Mouse (Mus musculus): Measurements from ENCODE around the gene Rmnd5b.
A peak's percentile ranks its signal among the peaks of the same experiment; 100 is the strongest.
"Not testable (repeated sequence)": the region's sequence is repeated elsewhere in the genome, so short reads cannot be mapped to it uniquely, and the experiment has no call there.

The Rmnd5b gene

DNA sequence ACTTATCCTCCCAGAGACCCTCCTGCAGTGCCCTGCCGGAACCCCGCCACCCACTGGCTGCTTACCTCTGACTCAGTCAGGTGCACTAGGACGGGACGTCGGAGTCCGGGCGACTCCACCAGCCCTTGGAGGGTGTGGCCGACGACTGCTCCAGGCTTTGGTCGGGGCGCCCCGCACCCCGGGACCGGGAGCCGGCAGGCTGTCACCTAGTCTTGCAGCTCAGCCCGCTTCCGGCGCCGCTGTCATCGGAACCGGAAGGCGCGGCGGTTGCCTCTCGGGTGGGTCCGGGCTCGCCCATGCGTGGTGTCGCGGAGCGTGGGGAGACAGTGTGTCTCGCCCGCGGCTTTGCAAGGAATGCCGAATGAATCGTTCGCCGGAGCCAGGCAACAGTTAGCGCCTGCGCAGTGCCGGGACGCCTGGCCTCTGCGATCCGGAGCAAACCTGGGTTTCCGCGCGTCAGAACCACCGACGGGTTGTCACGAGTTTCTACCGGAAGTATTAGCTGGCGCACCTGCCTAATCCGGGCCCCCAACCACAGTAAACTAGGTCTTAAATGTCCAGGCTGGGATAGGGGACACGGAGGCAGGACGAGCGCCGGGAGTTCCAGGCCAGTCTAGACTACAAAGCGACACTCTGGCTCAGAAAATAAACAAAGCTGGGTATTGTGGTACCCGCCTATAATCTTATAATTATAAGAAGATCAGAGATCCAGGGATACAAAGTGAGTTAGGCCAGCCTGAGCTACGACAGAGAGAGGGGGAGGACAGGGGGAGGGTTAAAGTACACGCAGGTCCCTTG is at the start of gene Rmnd5b:
Rmnd5b (minus strand) TSS at position 372 of the 798 bp plus-strand sequence.
- peak; percentile 88 to 89 for DNase-seq (ENCODE audit: low spot score in 2 of 2)

DNA sequence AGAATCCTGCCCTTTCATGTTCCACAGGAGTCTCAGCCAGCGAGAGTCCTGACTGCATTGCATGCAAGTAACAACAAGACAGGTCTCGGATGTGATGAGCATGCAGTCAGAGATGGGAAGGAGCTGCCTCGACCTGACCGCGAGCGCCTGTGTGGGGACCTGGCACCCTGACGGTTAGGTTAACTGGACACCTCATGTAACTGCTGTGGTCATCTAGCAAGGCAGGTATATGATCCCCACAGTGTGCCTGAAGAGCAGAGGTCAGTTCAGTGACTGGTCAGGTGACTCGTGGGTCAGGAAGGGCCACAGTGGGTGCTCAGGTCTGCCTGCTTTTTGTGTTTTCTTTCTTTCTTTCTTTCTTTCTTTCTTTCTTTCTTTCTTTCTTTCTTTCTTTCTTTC is 46.3 kb upstream of the Rmnd5b start:
- DNase-seq (ENCODE audit: low spot score in 2 of 2) = no peak

DNA sequence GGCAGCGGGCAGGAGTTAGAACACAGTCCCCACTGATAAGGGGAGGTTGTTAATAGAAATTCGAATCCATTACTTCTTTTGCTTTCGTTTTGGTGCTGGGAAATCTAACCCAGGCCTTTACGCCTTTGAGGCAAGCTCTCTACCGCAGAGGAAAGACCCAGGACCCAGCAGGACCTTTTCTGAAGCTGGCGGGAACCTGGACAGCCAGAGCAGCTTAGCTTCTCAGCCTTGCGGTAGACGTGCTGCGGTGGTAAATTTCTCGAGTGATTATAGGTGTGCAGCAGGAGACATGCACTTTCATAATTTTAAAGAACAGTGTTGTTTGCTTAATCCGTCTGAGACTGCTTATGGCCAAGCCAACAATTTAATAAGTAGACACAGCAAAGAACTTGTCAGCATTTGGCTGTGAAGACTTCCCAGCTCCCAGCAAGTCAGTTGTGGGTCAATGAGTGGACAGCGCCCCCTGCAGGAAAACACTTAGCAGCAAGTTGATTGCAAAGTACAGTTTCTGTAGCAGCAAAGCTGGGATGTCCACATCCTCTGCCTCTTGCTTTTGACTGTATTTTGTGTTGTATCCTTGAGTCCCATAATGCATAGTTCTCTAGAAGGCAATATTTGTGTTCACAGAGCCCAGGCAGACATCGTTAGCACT is 45.8 kb upstream of the Rmnd5b start:
- DNase-seq (ENCODE audit: low spot score in 2 of 2) = peak; percentile 76 to 93

DNA sequence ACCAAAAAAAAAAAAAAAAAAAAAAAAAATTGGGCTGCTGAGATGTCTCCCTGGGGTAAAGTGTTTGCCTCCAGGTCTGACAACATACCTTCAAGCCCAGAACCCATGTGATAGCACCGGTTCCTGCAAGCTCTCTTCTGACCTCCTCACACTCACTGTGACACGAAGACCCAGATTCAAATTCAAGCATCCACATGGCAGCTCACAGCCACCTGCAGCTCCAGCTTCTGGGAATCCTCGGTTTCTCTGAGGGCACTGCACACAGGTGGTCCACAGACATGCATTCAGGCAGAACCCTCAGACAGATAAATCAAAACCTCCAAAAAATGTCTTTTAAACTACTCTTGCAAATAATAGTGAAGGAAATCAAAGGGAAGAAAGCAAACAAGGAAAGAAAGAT is 43.8 kb upstream of the Rmnd5b start:
- DNase-seq (ENCODE audit: low spot score in 2 of 2) = no peak

DNA sequence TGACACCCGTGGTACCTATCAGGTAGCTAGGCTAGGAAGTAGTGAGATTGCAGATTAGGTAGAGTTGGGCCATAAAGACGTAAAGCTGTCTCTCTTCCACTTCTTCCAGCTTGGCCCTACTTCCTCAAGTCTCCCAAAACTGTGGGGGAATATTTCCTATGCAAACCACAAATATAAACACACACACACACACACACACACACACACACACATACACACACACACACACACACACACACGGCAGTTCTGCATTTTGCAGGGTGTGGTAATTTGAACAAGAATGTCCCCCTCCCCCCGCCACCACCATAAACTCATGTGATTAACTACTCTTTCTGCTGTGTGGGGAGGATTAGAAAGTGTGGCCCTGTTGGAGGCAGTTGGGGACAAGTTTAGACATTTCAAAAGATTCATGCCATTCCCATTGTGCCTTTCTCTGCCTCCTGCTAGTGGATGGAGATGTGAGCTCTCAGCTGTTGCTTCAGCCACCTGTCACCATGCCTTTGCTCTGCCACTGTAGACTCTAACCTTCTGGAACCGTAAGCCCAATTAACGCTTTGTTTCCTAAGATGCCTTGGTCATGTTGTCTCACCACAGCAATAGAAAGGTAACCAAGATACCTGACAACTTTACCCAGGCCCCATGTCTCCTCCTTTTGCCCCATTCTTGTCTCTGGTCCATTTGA is 42.2 kb upstream of the Rmnd5b start:
- DNase-seq (ENCODE audit: low spot score in 2 of 2) = peak in 1 of 2 experiments; percentile 30

DNA sequence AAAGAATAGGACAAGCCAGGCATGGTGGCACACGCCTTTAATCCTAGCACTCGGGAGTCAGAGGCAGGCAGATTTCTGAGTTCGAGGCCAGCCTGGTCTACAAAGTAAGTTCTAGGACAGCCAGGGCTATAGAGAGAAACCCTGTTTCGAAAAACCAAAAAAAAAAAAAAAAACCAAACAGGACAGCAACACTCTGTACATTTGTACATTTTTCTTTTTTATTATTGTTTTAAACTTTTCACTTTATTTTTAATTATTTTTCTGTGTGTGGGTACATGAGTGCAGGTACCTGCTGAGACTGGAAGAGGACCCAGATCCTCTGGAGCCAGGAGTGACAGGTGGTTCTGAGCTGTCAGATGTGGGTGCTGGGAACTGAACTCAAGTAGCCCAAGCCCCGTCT is 39.7 kb upstream of the Rmnd5b start:
- DNase-seq (ENCODE audit: low spot score in 2 of 2) = no peak

DNA sequence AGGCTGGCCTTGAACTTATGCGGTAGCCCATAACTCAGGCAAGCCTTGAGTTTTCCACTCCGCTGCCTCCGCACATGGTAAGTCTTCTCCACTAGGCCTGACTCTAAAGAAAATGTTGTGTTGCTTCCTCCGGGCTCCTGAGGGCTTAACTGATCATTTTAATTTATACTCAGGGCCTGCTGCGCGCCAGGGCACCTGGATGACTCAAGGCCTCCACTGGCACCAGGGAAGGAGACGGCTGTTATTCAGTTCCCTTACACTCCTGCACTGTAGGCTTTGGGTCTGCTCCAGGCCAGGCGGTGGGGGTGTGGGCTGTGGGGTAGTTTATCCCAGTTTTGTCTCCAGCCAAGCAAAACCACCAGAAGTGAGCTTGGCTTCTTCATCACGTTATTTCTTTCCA is 37.6 kb upstream of the Rmnd5b start:
- no peak for DNase-seq (ENCODE audit: low spot score in 2 of 2)

DNA sequence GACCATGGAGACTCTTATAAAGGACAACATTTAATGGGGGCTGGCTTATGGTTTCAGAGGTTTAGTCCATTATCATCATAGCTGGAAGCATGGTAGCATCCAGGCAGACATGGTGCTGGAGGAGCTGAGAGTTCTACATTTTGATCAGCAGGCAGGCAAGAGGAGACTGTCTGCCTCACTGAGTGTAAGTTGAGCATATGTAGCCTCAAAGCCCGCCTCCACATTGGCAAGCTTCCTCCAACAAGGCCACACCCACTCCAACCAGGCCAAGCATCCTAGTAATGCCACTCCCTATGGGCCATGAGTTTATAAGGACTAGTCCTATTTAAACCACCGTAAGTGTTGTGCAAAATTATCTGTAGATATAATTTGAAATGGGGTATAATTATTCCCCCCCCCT is 35.7 kb upstream of the Rmnd5b start:
- no peak for DNase-seq (ENCODE audit: low spot score in 2 of 2)

DNA sequence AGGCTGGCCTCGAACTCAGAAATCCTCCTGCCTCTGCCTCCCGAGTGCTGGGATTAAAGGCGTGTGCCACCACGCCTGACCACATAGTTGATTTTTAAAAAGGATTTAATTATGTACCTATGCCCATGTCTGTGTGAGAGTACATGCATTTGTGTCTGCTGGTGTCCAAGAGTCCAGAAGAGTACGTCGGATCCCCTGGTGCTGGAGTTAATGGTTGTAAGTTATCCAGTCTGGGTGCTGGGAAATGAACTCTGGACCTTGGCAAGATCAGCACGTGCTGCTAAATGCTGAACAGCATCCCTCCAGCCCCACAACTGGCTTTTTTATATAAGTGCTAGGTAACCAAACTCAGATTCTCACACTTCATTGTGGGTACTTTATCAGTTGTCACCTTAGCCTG is 35.1 kb upstream of the Rmnd5b start:
- no peak for DNase-seq (ENCODE audit: low spot score in 2 of 2)

DNA sequence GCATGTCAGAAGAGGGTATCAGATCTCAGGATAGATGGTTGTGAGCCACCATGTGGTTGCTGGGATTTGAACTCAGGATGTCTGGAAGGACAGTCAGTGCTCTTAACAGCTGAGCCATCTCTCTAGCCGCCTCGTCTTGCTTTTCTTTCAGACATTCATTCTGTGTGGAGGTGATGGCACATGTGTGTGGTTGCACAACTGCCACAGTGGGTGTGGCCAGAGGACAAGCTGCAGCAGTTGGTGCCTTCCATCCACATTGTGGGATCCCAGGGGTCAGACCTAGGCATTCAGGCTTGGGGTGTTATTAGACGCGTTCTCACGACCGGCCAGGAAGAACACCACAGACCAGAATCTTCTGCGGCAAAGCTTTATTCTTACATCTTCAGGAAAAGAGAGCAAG is 29.1 kb upstream of the Rmnd5b start:
- DNase-seq (ENCODE audit: low spot score in 2 of 2) = not testable (repeated sequence)

DNA sequence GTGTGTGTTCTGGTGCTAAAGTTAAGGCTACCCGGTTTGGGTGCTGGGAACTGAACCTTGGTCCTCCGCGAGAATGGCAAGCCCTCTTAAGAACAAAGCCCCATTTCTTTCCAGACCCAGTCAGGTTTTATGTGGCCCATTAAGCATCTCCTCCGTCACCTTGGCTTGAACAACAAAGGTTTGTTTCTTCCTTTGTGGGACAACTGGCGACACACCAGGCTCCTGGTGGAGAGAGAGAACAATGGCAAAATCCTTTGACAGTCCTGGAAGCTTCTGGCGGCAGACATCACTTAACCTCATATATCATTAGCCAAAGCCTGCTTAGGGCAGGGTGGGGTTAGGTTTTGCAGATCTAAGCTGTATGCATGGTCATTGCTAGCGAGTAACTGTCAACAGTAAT is 26.9 kb upstream of the Rmnd5b start:
- no peak for DNase-seq (ENCODE audit: low spot score in 2 of 2)

DNA sequence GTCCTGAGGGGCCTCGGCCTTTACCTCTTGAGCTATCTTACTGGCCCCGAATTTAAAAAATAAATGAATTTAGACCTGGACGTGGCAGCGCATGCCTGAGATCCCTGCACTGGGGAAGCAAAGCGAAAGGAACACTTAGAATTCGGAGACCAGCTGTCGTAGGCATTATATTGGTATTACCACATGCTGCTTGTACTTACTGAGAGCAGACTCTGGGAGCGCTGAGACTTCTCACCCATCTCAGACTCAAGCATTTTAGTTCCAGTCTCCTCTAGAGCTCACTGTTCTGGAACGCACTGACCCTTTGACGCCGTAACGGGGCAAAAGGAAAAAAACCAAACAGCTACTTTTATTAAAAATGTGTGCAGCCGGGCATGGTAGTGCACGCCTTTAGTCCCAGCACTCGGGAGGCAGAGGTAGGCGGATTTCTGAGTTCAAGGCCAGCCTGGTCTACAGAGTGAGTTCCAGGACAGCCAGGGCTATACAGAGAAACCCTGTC is 26.2 kb upstream of the Rmnd5b start:
- DNase-seq (ENCODE audit: low spot score in 2 of 2) = no peak

DNA sequence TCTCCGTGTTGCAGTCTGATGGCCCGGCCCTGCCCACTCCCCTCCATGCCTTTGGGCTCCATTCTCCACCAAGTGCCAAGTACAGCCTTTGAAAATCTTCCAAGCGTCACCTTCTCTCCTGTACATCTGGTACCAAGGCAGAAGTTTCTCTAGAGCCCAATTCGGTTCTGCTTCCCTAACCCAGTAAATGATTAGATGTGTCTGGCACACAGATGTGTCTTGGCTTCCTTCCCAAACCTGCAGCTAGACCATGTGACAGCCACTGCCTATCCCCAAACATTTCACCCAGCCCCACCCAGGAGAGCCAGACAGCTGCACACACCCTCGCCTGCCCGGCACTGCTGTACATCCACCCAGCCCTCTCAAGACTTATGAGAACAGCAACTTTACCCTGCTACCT is 23.0 kb upstream of the Rmnd5b start:
- DNase-seq (ENCODE audit: low spot score in 2 of 2) = peak in 1 of 2 experiments; percentile 55

DNA sequence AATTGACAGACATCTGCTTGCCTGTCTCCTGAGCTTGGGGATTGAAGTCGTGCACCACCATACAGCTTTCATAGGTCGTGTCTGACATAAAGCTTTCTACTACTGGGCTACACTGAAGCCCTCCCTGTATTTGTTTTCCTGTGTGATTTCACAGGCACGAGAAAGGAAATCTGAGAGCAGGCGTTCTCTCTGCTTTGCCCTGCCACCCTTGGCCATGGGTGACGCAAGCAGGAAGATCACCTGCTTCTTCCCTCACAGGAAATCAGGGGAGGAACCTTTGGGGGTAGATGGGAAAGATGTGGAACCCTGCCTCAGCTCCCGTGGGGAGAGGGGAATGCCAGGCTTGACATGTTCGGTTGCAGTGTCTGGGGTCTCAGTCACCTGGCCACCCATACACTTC is 22.6 kb upstream of the Rmnd5b start:
- no peak for DNase-seq (ENCODE audit: low spot score in 2 of 2)

DNA sequence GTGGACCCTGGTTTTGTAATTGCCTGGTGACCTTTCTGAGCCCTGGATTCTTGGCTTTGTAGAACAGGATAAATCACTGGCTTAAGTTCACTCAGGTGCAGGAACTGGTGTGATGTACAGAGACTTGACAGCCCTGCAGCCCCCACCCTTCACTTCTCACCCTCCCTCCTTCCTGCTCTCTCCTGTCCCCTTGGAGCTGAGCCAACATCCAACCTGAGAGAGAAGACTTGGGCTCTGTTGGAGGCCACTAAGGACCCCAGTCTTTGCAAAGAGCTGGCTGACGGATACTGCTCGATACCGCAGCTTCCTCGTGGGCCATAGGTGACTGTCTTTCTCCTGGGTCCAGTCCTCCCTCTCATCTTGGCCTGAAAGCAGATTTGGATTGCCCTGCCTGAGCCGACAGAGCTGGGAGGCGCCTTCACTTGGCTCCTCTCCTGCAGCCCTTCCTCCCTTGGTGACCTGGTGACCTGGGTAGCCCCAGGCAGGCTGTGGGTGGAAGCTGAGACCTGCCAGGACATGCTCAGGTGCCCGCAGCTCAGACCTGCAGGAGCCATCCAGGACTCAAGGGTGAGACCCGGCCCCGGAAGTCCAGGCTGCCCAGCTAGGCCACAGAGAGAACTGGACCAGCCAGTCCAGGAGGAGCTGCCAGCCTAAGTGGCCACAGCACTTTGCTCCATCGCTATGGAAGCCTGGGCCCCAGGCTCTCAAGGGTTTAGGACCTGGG is 21.3 kb upstream of the Rmnd5b start:
- DNase-seq (ENCODE audit: low spot score in 2 of 2) = no peak

DNA sequence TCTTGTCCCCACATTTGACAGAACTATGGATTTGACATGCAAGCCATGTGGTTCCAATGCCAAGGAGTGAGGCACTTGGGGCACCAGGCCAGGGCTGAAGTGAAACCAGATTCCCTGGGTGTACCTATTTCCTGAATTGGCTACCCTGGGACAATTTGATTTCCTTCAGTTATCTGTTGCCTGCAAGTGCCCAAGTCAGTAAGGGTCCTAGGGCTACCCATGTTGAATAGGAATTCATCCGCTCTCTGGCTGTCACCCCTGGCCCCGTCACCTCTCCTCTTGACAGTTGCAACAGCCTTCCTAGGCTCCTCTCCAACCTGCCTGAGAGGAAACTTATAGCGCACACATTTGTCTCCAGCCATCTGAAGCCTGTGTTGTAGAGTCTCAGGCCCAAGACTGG is 19.2 kb upstream of the Rmnd5b start:
- DNase-seq (ENCODE audit: low spot score in 2 of 2) = no peak

DNA sequence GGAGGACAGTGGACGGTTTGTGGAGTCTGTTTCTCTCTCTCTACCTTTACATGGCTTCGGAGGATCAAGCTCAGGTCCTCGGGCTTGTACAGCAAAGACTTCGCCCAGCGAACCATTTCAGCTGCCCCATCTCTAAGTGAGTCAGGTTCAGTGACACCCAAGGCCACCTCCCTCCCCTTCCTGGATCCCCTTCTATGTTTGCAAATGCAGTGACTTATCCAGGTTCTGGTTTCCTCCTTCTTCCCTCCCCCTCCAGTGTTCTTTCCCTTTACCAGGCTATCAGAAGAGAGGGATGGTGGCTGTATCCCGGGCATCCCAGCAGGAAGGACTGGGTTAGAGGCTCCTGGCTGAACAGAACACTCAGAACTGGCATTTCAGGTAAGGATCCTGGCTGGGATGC is 18.0 kb upstream of the Rmnd5b start:
- no peak for DNase-seq (ENCODE audit: low spot score in 2 of 2)

DNA sequence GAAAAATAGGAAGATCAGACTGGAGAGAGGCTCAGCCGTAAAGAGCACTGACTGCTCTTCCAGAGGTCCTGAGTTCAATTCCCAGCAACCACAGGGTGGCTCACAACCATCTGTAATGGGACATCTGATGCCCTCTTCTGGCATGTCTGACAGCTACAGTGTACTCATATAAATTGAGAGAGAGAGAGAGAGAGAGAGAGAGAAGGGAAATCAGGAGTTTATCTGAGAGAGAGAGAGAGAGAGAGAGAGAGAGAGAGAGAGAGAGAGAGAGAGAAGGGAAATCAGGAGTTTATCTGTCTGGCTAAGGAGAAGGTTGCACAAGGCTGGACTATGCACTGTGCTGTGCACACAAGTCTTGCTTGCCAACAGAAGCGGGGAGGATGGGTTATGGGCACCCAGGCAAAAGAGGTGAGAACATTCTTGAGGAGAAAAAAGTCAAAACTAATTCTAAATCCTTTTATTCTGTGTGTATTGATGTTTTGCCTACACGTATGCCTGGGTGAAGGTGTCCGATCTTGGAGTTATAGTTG is 17.3 kb upstream of the Rmnd5b start:
- DNase-seq (ENCODE audit: low spot score in 2 of 2) = no peak

DNA sequence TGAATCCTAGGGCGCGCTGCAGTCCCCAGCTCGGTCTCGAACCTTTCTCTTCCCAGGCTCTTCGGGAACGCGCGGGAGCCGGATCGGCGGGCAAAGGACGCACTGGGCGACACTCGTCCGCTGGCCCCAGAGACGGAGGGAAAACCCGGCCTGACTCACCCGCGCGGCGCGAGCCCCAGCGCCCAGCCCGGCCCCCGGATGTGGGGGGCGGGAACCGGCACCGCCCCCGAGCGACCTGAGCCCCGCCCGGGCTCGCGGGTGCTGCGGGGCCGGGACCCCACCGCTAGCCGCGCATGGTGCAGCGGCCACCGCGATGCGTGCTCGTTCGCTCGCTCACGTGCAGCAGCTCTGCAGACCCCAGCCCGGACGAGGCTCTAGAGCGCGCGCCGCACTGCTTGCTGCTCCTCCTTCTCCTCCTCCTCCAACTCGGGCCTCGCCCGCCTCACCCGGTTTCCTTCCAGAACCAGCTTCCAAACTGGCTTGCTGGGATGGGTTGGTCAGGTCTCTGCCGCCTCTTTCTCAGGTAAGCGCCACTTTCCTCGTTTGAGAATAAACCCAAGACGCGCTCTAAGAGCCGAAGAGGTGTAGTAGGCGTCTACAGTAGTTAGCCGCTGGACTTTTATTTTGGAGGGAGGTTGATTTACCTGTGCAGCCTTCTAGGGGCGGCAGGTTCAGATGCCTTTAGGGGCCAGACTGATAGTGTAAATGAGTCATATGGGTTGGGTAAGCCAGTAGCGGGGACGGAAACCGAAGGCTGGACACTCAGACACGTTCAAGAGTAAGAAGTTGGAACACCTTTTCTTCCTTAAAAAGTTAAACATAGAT is 15.2 kb upstream of the Rmnd5b start, which contains the start of the genes N4bp3 and D930048N14Rik:
N4bp3 (minus strand) TSS at position 152 of the 825 bp plus-strand sequence.
D930048N14Rik (plus strand) TSS at position 264 of the 825 bp plus-strand sequence.
- DNase-seq (ENCODE audit: low spot score in 2 of 2) = peak; percentile 42 to 73

DNA sequence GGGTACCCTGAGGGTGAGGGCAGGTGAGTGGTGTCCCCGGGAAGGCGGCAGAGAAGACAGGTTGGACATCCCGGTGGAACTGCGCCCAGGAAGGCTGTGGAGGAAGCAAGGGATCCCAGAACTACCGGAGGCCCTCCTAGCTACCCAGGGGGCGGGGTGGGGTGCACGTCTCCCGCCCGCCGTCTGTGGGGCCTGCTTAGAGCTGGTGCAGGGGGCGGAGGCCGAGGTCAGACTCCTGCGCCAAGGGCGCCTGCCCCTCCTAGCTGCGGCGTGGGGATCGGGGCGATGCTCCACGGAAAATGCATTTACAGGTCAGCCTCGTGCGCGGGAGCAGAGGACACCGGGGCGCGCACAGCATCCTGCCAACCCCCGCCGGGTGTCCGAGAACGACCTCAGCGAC is 14.6 kb upstream of the Rmnd5b start:
- no peak for DNase-seq (ENCODE audit: low spot score in 2 of 2)

DNA sequence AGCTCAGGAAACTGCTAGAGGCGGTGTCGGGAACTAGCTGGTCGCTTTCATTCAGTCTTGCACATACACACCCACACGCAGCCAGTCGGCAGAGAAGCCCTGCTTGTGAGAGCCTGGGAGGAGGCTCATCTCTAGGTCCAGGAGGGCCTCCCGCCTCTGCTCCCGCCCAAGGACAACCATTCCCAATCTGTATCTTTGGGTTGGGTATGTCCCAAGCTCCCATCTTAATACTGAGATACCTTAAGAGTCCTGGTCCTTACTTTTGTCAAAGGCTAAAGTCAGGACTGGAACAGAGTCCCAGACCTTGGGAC is 14.1 kb upstream of the Rmnd5b start:
- no peak for DNase-seq (ENCODE audit: low spot score in 2 of 2)

Measured in spleen, postnatal 10 days (tissue).